Mouse (Mus musculus) left cerebral cortex, postnatal 10 days (tissue): ENCODE results near the gene S100a16. TPM values are rescaled to one million over a fixed set of nuclear protein-coding genes. Genes with fewer than 3 reads are reported as not detected.

Experiments
- DNase-seq, 2 experiments: peaks; one replicate each; pipeline ENCODE4 v3.0.0; 2021 to 2022; ENCODE audit warnings: low spot score in 2 of 2, mixed read lengths in 1 of 2; ENCODE audit errors: extremely low spot score in 1 of 2
- intact Hi-C: fragments of 180-260 bp; cut with DNase I; formaldehyde crosslinking; loops from one replicate; pipeline ENCODE4 v1.15.1; 2025
- total RNA-seq, 2 experiments: library from RNA; stranded (reverse); gene quantifications; 2 replicates each; pipeline ENCODE4 v1.2.3; 2021

The S100a16 gene
- total RNA-seq, 2 experiments from 2014 or later: 73.7 to 83.6 TPM

DNA sequence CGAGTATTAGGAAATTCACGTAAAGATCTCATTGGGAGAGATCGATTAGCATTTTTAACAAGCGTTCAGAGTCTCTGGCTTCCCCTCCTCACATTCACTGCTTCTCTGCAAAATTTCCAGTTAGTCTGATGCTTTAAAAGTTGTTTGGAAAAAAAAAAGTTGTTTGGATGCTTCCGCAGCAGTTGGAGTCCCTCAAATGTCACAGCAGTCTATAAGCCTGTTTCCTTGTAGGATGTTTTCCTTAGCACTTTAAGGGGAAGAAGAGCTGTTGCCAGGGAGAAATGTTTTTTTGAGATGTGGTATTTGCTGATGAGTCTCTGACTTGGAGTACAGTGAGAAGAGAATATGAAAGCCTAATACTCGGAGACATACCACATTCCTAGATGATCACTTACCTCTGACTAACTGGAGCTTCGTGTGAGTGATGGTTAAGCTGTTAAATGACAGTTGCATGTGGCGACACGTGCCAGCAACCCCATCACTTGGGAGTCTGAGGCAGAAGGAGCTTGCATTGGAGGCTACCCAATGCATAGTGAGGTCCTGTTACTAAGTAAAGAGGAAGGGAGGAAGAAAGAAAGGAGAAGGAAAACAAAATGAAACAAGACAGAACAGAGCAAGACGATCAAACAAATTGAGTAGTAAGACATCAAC lies 39.4 kb downstream of the S100a16 start:
- no peak for DNase-seq
- intact Hi-C loops: loop anchor here (5.0 kb wide), 1 partner anchor 39 kb away; the partner anchor contains the start of gene S100a16

DNA sequence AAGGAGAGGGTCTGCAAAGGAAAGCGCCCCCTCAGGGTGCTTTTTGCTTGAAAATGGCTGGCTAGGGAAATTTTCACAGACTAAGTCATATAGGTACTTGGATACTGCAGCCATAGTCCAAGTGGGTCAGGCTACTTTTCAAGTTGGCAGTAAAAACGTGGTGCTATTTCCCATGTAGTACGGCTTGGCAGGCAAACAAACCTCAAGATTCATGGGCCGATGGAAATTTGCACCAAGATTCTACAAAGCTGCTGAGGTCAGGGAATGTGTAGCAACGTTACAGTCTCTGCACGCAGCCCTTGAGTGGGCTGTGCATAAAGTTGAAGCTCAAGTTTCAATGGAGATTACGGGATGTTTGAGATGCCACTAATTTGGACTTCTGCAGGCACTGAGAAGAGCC lies 42.4 kb downstream of the S100a16 start:
- DNase-seq: no peak
- intact Hi-C loops: loop anchor here (5.0 kb wide), 1 partner anchor 42 kb away; the partner anchor contains the start of gene S100a16

- DNase-seq: no peak
- intact Hi-C loops: no loop called here
Measured at GRCm38 (mm10) chr3:90581141-90581540, 44.1 kb downstream of the S100a16 start.

DNA sequence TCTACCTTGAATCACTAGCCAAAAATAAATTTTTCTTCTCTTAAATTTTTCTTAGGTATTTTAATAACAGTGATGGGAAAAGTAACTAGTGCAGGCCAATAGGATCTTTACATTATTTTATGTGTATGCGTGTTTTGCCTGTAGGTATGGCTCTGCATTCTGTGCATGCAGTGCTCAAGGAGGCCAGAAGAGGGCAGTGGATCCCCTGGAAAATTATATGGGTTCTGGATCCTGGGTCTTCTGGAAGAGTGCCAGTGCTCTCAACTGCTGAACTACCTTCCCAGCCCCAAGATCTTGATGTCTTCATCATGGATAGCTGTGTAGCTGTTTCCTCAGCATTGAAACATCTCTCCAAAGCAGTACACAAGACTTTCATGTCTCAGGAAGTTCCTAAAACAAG lies 45.1 kb downstream of the S100a16 start:
- no peak for DNase-seq
- intact Hi-C loops: no loop called here

- no peak for DNase-seq
- intact Hi-C loops: no loop called here
Measured at GRCm38 (mm10) chr3:90582556-90582955, 45.5 kb downstream of the S100a16 start.

DNA sequence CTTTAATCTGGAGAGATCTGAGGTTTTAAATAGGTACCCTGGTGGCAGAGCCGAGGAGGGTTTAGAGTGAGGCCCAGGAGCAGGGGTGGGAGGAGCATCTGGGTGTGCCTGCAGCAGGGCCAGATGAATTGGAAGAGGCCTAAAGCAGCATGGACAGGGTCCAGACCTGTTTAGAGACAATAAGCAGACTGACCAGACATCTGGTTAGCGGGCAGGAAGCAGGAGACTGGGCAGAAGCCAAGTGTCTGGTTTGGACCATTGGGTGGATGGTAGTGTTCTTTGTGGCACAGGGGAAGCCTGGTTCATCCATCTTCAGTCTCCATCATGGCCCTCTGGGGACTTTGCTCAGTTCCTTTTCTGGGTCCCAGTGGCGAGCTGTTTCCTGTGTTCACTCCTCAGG lies 46.8 kb downstream of the S100a16 start:
- intact Hi-C loops: no loop called here
- no peak for DNase-seq

- intact Hi-C loops: loop anchor here (5.0 kb wide), 2 partner anchors 67 to 122 kb away; partner anchors contain the start of gene S100a7a
- peak; percentile 53 to 55 for DNase-seq
Measured at GRCm38 (mm10) chr3:90585595-90585994, 48.5 kb downstream of the S100a16 start.

GRCm38 (mm10) chr3:90586016-90586643 lies 49.1 kb downstream of the S100a16 start:
- intact Hi-C loops: loop anchor here (5.0 kb wide), 2 partner anchors 66 to 121 kb away; partner anchors contain the start of gene S100a7a
- DNase-seq: no peak

DNA sequence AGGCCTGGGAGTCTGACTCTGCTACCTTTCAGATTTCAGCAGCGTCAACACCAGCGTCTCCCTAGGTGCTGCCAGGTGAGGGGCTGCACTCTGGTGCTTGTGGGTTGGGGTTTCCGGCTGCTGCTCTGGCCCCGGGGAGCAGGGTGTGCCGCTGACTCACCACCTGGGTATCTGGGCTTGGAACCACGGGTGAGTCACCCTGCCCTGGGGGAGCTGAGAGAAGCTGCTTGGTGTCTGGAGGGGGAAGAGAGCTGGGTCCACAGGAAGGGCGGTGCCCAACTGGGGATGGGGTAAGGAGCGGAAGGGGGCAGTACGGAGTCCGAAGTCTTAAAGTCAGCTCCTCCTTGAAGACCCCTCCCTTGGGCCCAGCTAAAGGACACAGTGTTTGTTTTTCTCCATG lies 49.9 kb downstream of the S100a16 start:
- intact Hi-C loops: loop anchor here (5.0 kb wide), 2 partner anchors 65 to 120 kb away; partner anchors contain the start of gene S100a7a
- DNase-seq: peak in 1 of 2 experiments; percentile 39

DNA sequence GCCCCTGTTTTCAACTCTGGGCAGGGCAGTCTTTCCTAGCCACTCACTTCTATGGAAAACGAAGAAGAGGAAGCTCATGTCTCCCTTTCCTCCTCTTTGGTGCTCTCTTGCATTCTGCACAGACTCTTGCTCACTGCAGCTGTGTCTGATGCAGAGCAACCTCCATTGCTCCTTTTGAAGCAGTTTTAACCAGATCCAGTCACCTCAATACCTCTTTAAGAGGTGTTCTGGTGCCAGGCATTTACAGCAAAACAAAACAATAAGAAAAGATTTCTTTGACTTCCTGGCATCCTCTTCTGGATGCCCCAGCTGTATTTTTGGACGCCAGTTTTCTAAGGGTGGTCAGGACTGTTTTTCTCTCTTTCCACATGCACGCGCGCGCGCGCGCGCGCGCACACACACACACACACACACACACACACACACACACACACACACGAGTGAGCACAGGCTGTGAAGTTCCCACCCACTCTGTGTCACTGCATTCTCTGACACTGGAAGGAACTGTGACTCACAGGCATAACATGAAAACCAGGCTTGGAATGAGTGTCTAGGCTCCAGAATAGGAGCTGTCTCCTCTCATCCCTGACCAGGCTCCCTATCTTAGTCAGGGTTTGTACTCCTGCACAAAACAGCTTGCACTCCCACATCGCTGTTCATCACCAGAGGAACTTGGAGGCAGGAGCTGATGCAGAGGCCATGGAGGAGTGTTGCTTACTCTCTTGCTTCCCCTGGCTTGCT lies 50.5 kb downstream of the S100a16 start:
- no peak for DNase-seq
- intact Hi-C loops: loop anchor here (5.0 kb wide), 2 partner anchors 65 to 120 kb away; partner anchors contain the start of gene S100a7a

DNA sequence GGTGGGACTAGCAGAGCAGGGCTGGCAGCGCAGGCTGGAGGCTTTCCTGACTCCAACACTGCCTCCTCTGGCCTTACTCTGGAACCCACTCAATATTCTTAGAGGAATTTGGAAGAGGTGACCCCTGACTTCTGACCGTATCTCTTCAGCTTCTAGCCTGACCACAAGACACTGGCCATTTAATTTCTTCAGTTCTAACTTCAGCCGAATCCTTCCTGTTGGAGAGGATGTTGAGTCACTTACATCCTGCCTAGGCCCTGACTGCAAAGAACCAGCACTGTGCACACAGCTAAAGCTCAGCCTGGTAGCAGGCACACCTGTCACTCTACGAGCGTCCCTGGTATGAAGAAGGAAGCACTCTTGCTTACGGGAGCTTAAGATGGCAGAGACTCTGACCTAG lies 52.3 kb downstream of the S100a16 start:
- intact Hi-C loops: loop anchor here (5.0 kb wide), 2 partner anchors 63 to 118 kb away; partner anchors contain the start of gene S100a7a
- no peak for DNase-seq

GRCm38 (mm10) chr3:90589947-90590346 lies 52.9 kb downstream of the S100a16 start, which contains the start of gene S100a2:
Gene S100a2 (plus strand): TSS chr3:90590247.
- no peak for DNase-seq
- intact Hi-C loops: loop anchor here (5.0 kb wide), 2 partner anchors 62 to 117 kb away; partner anchors contain the start of gene S100a7a

Other genes with a start within 250 kb of the S100a16 start
- 10 to 100 TPM; 90.0 to 90.5 TPM for gene Gatad2b, start 244.1 kb upstream of the S100a16 start, total RNA-seq
- 10 to 100 TPM; 11.5 to 12.1 TPM for gene Slc27a3, start 147.3 kb upstream of the S100a16 start, total RNA-seq
- 10 to 100 TPM; 57.0 to 62.0 TPM for gene Ints3, start 103.6 kb upstream of the S100a16 start, total RNA-seq
- gene Npr1, start 71.4 kb upstream of the S100a16 start, total RNA-seq: 1 to 10 TPM; 3.4 to 4.3 TPM
- gene Ilf2, start 61.1 kb upstream of the S100a16 start, total RNA-seq: 100 to 1,000 TPM; 111 to 115 TPM
- 10 to 100 TPM; 46.7 to 47.9 TPM for gene Snapin, start 46.2 kb upstream of the S100a16 start, total RNA-seq
- 100 to 1,000 TPM; 196 TPM for gene Chtop, start 27.8 kb upstream of the S100a16 start, total RNA-seq
- gene S100a1, start 22.9 kb upstream of the S100a16 start, total RNA-seq: 10 to 100 TPM; 54.7 to 62.3 TPM
- gene S100a13, start 22.8 kb upstream of the S100a16 start, total RNA-seq: 10 to 100 TPM; 20.5 to 23.9 TPM
- gene S100a14, start 10.4 kb upstream of the S100a16 start, total RNA-seq: not detected
- gene S100a3, start 23.3 kb downstream of the S100a16 start, total RNA-seq: 1 to 10 TPM; 1.7 to 1.8 TPM
- not detected for gene S100a2, start 53.0 kb downstream of the S100a16 start, total RNA-seq
- not detected for gene Gm42674, start 64.7 kb downstream of the S100a16 start, total RNA-seq
- gene S100a4, start 66.5 kb downstream of the S100a16 start, total RNA-seq: 1 to 10 TPM; 7.1 to 8.1 TPM
- not detected for gene S100a5, start 71.3 kb downstream of the S100a16 start, total RNA-seq
- gene S100a6, start 75.6 kb downstream of the S100a16 start, total RNA-seq: 10 to 100 TPM; 24.2 to 31.1 TPM
- gene S100a7a, start 116.8 kb downstream of the S100a16 start, total RNA-seq: 1 to 10 TPM in 1 of 2 experiments, under 1 TPM in 1; 0.71 to 2.1 TPM
- gene S100a8, start 131.7 kb downstream of the S100a16 start, total RNA-seq: under 1 TPM in 1 of 2 experiments, not detected in 1; 0.79 TPM
- gene S100a9, start 158.5 kb downstream of the S100a16 start, total RNA-seq: not detected
- gene Pglyrp4, start 189.7 kb downstream of the S100a16 start, total RNA-seq: not detected
- not detected for gene Gm5849, start 240.6 kb downstream of the S100a16 start, total RNA-seq